Mouse (Mus musculus): Measurements from ENCODE around the gene Fn3krp.

Fn3krp gene

GRCm38 (mm10) chr11:121420830-121421552 is at the start of gene Fn3krp:
Gene Fn3krp, plus strand, starts transcription at chr11:121421401.
- CTCF ChIA-PET: no interaction called here

- CTCF ChIA-PET: no interaction called here
Measured at GRCm38 (mm10) chr11:121373305-121373704, 47.9 kb upstream of the Fn3krp start.

- CTCF ChIA-PET: no interaction called here
Measured at GRCm38 (mm10) chr11:121378644-121379043, 42.6 kb upstream of the Fn3krp start.

GRCm38 (mm10) chr11:121380294-121380693 is 40.9 kb upstream of the Fn3krp start:
- CTCF ChIA-PET: interaction anchor here (0.6 kb wide), 1 partner anchor 434 kb away, joined by 3 read pairs; no protein-coding TSS in a partner anchor

- CTCF ChIA-PET: no interaction called here
Measured at GRCm38 (mm10) chr11:121387750-121388553, 33.2 kb upstream of the Fn3krp start, which contains the start of gene Rab40b. Gene Rab40b, minus strand, starts transcription at chr11:121388251.

GRCm38 (mm10) chr11:121388554-121388945 is 32.7 kb upstream of the Fn3krp start:
- CTCF ChIA-PET: interaction anchor here (0.6 kb wide), 1 partner anchor 19 kb away, joined by 3 read pairs; no protein-coding TSS in a partner anchor

GRCm38 (mm10) chr11:121390793-121391192 is 30.4 kb upstream of the Fn3krp start:
- CTCF ChIA-PET: no interaction called here

- CTCF ChIA-PET: no interaction called here
Measured at GRCm38 (mm10) chr11:121392405-121392804, 28.8 kb upstream of the Fn3krp start.

GRCm38 (mm10) chr11:121407366-121408155 is 13.6 kb upstream of the Fn3krp start:
- CTCF ChIA-PET: interaction anchor here (0.7 kb wide), 1 partner anchor 19 kb away, joined by 3 read pairs; no protein-coding TSS in a partner anchor

GRCm38 (mm10) chr11:121414762-121415161 is 6.4 kb upstream of the Fn3krp start:
- CTCF ChIA-PET: no interaction called here

- CTCF ChIA-PET: interaction anchor here (0.6 kb wide), 1 partner anchor 1119 kb away, joined by 3 read pairs; no protein-coding TSS in a partner anchor
Measured at GRCm38 (mm10) chr11:121415351-121415750, 5.8 kb upstream of the Fn3krp start.

- CTCF ChIA-PET: interaction anchor here (0.6 kb wide), 1 partner anchor 698 kb away, joined by 3 read pairs; no protein-coding TSS in a partner anchor
Measured at GRCm38 (mm10) chr11:121417971-121418370, 3.2 kb upstream of the Fn3krp start.

- CTCF ChIA-PET: no interaction called here
Measured at GRCm38 (mm10) chr11:121418932-121419331, 2.3 kb upstream of the Fn3krp start.

GRCm38 (mm10) chr11:121420379-121420778 is 822 bp upstream of the Fn3krp start:
- CTCF ChIA-PET: no interaction called here

GRCm38 (mm10) chr11:121421553-121422173 is 462 bp downstream of the Fn3krp start:
- CTCF ChIA-PET: no interaction called here

GRCm38 (mm10) chr11:121433397-121433796 is 12.2 kb downstream of the Fn3krp start:
- CTCF ChIA-PET: no interaction called here

- CTCF ChIA-PET: no interaction called here
Measured at GRCm38 (mm10) chr11:121434156-121435155, 13.3 kb downstream of the Fn3krp start, which contains the start of gene Fn3k. Gene Fn3k, plus strand, starts transcription at chr11:121434913.

- CTCF ChIA-PET: no interaction called here
Measured at GRCm38 (mm10) chr11:121437236-121437635, 16.0 kb downstream of the Fn3krp start.

- CTCF ChIA-PET: no interaction called here
Measured at GRCm38 (mm10) chr11:121439686-121440292, 18.6 kb downstream of the Fn3krp start.

GRCm38 (mm10) chr11:121441653-121442052 is 20.5 kb downstream of the Fn3krp start:
- CTCF ChIA-PET: no interaction called here

Data from spleen, embryonic (tissue).